Comparison of ENCODE assay signal across 11 mouse cellular contexts in the genomic region with DNA sequence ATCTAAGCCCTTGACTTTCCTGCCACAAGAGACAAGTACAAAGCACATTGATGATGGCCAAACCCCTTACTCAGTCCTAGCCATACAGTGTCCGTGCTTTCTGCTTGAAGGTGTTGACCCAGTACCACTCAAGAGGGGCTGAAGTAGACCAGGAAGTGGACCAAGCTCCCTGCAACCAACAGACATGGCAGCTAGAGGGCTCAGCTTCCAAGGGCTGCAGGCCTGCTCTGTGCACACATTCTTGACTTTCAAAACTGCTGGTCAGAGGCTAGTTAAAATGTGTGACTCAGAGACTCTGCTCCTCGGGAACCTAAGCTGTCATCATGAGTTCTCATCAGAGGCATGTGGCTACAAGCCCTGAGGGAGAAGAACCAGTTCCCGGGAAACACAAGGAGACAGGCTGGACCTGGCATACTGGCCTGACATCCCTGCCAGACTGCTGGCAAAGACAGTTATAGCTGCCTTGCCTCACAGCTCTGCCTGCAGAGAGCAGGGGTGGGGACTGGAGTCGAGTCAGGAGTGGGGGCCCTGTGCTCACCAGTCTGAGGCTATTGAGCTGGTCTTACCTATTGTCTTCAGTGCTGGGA. TPM values are rescaled to one million over a fixed set of nuclear protein-coding genes. Genes with fewer than 3 reads are reported as not detected.
A peak's percentile ranks its signal among the peaks of the same experiment; 100 is the strongest.
DNase-seq lines count a peak whose midpoint lies in the region; ATAC-seq and TF ChIP-seq lines count a peak whose summit lies in the region.
"Had no signal": no experiment of that assay in that cellular context is flagged by ENCODE, and none has a peak within 500 bp of the region (broad histone marks: within the 10 kb centered on the region; RNA-seq: fewer than 3 reads in every experiment).

No protein-coding gene starts in this region.

- no peak overlapping the region for H3K27ac ChIP-seq in embryonic facial prominence, embryonic 12.5 days
- no peak overlapping the region for H3K27ac ChIP-seq in embryonic facial prominence, embryonic 10.5 days (replicated peaks)
- no peak overlapping the region for H3K27ac ChIP-seq in left cerebral cortex, adult 2 months
- H3K27ac ChIP-seq: heart, embryonic 13.5 days had no signal

- no peaks in the 10 kb centered on the region for H3K27me3 ChIP-seq in embryonic facial prominence, embryonic 12.5 days
- H3K27me3 ChIP-seq in embryonic facial prominence, embryonic 10.5 days (replicated peaks; ENCODE audit: low read depth, poor library complexity, severe bottlenecking), result 0 out of 2 replicates have a peak, but pooled peaks cover 3% of the 10 kb centered on the region

- H3K4me1 ChIP-seq in embryonic facial prominence, embryonic 12.5 days, result no peaks in the 10 kb centered on the region
- H3K4me1 ChIP-seq in embryonic facial prominence, embryonic 10.5 days, result no peaks in the 10 kb centered on the region
- H3K4me1 ChIP-seq: heart, embryonic 13.5 days had no signal

- no peaks in the 10 kb centered on the region for H3K36me3 ChIP-seq in embryonic facial prominence, embryonic 12.5 days
- H3K36me3 ChIP-seq in embryonic facial prominence, embryonic 10.5 days (replicated peaks), result no peaks in the 10 kb centered on the region
- H3K36me3 ChIP-seq: heart, embryonic 13.5 days had no signal

- DNase-seq in embryonic facial prominence, embryonic 10.5 days (ENCODE audit: low spot score), result no peak
- no peak for DNase-seq in left cerebral cortex, adult 2 months (ENCODE audit: extremely low spot score in 1 of 2, low spot score in 2 of 2)
- DNase-seq in left cerebral cortex, postnatal 10 days (ENCODE audit: extremely low spot score in 1 of 2, low spot score in 2 of 2), result no peak
- peak; percentile 94 for DNase-seq in cerebellum, adult 9-11 months
- peak; percentile 29 for DNase-seq in skeletal muscle tissue, adult 2 months (ENCODE audit: low read depth, low spot score)
- no peak for DNase-seq in kidney, adult 8-10 months
- no peak for DNase-seq in right cerebral cortex, postnatal 36 days (ENCODE audit: low spot score in 2 of 2)
- DNase-seq: kidney, postnatal 25 days; lung, adult 18-20 months had no signal

- intact Hi-C loops in left cerebral cortex, adult 2 months (cut with DNase I), result no loop called here
- intact Hi-C loops in left cerebral cortex, postnatal 10 days (cut with DNase I), result no loop called here

- 54% methylated on average over 4 of the region's 4 CpGs for WGBS in embryonic facial prominence, embryonic 12.5 days
- WGBS in embryonic facial prominence, embryonic 10.5 days, result 71% methylated on average over 4 of the region's 4 CpGs

- H3K4me2 ChIP-seq in embryonic facial prominence, embryonic 12.5 days (replicated peaks), result no peak overlapping the region
- H3K4me2 ChIP-seq: heart, embryonic 13.5 days had no signal

- 0 out of 2 replicates have a peak, but pooled peaks have one; percentile 64 for ATAC-seq in embryonic facial prominence, embryonic 12.5 days (ENCODE audit: insufficient number of reproducible peaks, insufficient read depth, low FRiP score, low TSS enrichment)

- H3K4me3 ChIP-seq in embryonic facial prominence, embryonic 12.5 days, result no peak overlapping the region
- H3K4me3 ChIP-seq in embryonic facial prominence, embryonic 10.5 days, result no peak overlapping the region
- H3K4me3 ChIP-seq in left cerebral cortex, adult 2 months, result no peak overlapping the region
- H3K4me3 ChIP-seq: heart, embryonic 13.5 days had no signal

- H3K9ac ChIP-seq in embryonic facial prominence, embryonic 12.5 days, result no peak overlapping the region
- H3K9ac ChIP-seq: heart, embryonic 13.5 days had no signal

- H3K9me3 ChIP-seq in embryonic facial prominence, embryonic 12.5 days, result no peaks in the 10 kb centered on the region
- H3K9me3 ChIP-seq in embryonic facial prominence, embryonic 10.5 days, result no peaks in the 10 kb centered on the region
- H3K9me3 ChIP-seq: heart, embryonic 13.5 days had no signal

- TF ChIP-seq CTCF in left cerebral cortex, adult 2 months (IDR thresholded peaks at IDR 0.05), result peak; percentile 36

RNA-seq across cellular contexts. Expression of gene Bhlhe23, which starts 37.4 kb away (rescaled TPM):
- 0.97 and 1.3 TPM in 2 replicates for polyA plus RNA-seq in embryonic facial prominence, embryonic 12.5 days (2016; fragmentation: Nextera tagmentation; extraction: Ambion mirVana)
- polyA plus RNA-seq in embryonic facial prominence, embryonic 10.5 days (2016; fragmentation: Nextera tagmentation; extraction: Ambion mirVana), result 1.2 and 1.9 TPM in 2 replicates
- total RNA-seq in left cerebral cortex, adult 2 months (2021), result not detected
- total RNA-seq in left cerebral cortex, postnatal 10 days (2021), result under 1 TPM; 0.30 to 0.45 TPM
- polyA plus RNA-seq: heart, embryonic 13.5 days had no signal

Comparison
In these comparisons a context has a peak if more than half of its experiments do, and no peak if none do; other contexts are left out.
1. DNase-seq: peak in cerebellum, adult 9-11 months (single experiment) and skeletal muscle tissue, adult 2 months (single experiment); none in embryonic facial prominence, embryonic 10.5 days (single experiment), left cerebral cortex, adult 2 months (0 of 2), left cerebral cortex, postnatal 10 days (0 of 2), kidney, adult 8-10 months (0 of 2) and right cerebral cortex, postnatal 36 days (0 of 2).